Mouse (Mus musculus) layer of hippocampus, postnatal 25 days (tissue): ENCODE measurements around the gene Cd80. TPM values are rescaled to one million over a fixed set of nuclear protein-coding genes. Genes with fewer than 3 reads are reported as not detected.
"Not testable (repeated sequence)": the region's sequence is repeated elsewhere in the genome, so short reads cannot be mapped to it uniquely, and the experiment has no call there.

Experiments
- DNase-seq, 2 experiments: peaks; one replicate each; pipeline ENCODE4 v3.0.0; 2022; ENCODE audit warnings: mixed read lengths in 2 of 2, low spot score in 1 of 2; ENCODE audit errors: extremely low spot score in 1 of 2
- total RNA-seq, 2 experiments: library from RNA; stranded (reverse); gene quantifications; 2 replicates each; pipeline ENCODE4 v1.2.3; 2021

Gene Cd80
- total RNA-seq, 2 experiments from 2014 or later: 0.27 TPM; not detected in 1

DNA sequence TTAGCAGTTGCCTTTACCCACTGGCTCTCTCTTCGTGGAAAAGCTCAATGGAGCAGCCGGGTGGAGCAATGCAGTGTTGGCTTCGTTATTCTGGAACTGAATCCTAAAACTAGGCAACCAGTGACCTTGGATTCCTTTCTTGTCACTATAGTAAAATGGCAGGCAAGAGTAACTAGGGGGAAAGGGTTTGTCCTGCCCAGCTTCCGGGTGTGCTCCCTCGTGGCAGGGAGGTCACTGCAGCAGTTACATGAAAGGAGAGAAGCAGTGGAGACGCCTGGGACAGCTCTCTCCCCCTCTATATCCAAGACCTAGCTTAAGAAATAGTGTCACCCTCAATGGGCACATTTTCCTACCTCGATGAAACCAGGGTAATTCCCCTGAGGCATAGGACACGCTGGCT, 14.1 kb downstream of the Cd80 start:
- no peak for DNase-seq

DNA sequence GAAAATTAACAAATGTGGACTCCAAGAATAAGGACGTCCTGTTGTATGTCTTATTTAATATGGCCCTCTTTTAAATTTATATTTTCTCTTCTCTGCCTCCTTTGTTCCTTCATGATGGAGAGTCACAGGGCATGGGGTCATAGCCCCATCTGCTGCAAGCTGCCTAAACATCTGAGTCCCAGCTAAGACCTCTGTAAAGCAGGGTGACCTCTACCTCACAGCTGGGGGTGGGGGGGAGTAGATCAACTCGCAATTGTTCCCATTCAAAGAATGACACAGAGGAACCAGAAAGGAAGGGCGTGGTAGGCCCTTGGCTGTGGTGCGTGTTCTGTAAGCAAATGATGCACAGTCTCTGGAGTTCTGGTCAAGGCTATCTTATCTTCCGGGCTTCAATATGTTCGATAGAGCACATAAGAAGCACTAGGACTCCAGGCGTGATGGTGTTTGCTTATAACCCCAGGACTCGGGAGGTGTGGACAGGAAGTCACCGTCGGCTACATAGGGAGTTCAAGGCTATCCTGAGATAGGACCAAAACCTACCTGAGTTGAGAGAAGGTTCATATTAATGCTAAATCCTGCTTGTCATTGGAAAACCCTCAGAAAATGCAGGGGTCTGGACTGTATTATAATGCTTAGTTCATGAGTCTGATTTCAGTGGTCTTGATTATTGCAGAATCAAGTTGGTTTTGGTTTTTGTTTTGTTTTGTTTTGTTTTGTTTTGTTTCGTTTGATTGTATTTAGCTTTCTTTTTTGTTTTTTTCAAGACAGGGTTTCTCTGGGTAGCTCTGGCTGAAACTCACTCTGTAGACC, 16.5 kb downstream of the Cd80 start:
- DNase-seq: no peak

DNA sequence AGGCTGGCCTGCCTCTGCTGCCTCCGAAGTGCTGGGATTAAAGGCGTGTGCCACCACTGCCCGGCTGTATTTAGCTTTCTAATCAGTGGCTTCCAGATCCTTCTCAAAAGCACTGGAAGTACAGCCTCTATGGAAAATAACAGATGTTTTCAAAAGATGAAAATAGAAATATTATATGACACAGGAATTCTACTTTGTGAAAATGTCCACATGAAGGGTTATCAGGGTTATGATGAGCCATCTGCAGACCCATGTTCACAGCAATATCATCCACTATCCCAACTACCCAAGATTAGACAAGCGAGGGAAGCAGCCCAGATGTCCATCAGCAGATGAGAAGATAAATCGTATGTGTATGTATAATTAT, 17.1 kb downstream of the Cd80 start:
- no peak for DNase-seq

DNA sequence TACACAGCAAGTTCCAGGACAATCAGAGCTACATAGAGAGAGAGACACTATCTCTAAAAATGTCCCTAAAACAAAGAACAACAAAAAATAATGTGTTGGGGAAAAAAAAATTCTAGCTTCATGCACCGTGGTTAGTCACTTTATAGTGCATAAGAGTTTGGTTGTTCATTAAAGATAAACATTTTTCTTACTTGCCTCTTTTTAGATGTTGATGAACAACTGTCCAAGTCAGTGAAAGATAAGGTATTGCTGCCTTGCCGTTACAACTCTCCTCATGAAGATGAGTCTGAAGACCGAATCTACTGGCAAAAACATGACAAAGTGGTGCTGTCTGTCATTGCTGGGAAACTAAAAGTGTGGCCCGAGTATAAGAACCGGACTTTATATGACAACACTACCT, 18.3 kb downstream of the Cd80 start:
- DNase-seq: no peak

DNA sequence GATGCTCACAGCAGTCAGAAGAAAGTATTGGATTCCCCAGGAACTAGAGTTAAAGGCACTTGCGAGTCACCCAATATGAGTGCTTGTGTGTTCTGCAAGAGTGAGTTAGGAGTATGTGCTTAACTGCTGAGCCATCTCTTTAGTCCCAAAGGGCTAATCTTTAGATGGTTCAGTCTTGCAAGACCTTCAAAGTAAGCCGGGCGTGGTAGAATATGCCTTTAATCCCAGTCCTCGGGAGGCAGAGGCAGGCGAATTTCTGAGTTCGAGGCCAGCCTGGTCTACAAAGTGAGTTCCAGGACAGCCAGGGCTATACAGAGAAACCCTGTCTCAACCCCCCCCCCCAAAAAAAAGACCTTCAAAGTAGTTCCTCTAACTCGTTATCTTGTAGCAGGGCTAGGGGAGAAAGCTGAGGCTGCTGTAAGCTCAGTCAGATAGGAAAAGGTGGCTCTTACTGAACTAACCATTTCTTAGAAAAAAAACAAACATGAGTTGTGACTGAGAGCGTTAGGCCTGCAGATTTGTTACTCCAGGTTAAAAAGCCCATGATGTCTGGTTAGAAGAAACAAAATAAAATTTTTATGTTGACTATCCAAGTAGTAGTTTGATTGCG, 19.4 kb downstream of the Cd80 start:
- no peak for DNase-seq

DNA sequence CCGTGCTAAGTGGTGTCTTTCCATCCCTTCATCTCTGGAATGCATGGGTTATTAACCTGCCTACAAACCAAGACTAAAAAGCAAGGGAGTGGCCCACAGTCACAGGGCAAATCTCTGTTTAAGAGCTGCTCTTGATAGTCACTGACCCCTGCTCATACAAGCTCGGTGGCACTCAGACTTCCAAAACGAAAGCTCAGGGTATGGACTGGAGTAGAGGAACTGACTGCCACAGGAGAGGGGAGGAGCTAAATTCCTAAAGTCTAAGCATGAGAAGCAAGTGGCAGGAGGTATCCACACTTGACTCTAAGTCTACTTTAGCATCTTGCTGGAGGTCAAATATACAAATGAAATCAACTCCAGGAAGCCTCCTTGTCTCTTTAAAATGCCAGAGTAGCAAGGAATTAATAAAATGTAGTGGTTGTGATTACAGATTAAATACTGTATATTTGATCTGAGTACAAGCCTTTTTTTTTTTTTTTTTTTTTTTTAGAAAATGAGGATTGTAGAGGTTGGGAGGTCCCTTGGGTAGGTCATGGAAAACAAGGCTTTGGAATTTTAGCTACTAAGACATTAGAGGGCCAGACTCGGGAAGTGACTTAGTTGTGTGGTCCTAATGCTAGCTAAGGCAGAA, 20.4 kb downstream of the Cd80 start:
- no peak for DNase-seq

DNA sequence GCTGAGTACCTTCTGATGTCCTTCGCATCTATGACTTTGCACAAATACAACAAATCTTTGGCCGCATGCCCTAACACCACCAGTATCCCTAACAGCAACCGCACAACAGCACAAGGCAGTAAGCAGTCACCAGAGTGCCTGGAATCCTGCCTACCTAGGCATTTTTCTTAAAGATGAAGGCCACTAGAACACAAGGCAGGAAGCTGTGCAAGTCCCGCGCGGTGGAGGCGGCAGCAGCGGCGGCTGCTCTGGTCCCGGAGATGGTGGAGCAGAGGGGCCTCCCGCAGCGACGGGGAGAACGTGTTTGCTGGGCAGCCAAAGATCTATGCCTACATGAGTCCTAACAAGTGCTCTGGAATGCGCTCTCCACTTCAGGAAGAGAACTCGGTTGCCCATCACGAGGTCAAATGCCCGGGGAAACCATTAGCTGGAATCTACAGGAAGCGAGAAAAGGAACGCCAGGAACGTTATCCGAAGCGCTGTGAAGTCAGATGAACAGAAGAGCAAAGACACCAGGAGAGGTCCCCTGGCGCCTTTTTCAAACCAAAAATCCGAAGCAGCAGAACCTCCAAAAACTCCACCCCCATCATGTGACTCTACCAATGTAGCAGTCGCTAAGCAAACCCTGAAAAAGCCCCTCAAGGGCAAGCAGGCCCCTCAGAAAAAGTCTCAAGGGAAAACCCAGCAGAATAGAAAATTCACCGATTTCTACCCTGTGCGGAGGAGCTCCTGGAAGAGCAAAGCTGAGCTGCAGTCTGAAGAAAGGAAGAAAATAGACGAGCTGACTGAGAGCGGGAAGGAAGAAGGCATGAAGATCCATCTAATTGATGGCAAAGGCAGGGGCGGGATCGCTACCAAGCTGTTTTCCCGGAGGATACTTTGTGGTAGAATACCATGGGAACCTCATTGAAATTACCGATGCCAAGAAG, 21.2 kb downstream of the Cd80 start:
- DNase-seq: peak in 1 of 2 experiments; percentile 9

DNA sequence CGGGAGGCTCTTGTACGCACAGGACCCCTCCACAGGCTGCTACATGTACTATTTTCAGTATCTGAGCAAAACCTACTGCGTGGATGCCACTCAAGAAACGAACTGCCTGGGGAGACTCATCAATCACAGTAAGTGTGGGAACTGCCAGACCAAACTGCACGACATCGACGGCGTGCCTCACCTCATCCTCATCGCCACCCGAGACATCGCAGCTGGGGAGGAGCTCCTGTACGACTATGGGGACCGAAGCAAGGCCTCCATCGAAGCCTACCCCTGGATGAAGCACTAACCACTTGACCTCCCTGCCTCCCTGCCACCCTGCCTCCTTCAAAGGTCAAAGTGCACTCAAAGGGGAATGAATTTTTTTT, 21.9 kb downstream of the Cd80 start:
- DNase-seq: not testable (repeated sequence)

DNA sequence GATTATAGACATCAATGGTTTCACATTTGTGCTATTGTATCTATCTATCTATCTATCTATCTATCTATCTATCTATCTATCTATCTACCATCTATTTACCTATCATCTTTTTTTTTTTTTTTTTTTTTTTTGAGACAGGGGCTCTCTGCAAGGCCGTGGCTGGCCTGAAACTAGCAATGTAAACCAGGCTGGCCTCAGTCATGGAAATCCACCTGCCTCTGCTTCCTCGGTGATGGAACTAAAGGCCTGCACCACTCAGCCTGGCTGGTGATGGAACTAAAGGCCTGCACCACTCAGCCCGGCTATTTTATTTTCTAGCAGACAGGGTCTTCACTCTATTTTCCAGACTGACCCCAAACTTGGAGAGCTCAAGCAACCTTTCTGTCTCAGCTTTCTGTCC, 22.9 kb downstream of the Cd80 start:
- no peak for DNase-seq

DNA sequence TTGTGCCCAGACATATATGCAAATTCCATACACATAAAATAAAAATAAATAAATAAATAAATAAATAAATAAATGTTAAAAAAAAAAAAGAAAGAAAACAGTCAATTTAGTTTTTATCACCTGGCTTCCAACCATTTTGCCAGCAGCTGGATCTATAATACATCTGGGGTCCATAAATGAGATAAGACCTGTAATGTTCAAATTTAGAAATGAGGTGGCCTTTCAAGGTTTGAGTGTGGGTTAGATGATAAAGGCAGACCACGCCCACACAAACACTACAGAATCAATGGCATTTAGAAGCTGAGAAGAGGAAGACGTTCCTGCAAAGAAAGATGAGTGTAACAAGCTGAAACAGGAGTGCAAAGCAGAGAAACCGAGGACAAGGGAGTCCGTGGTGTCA, 26.0 kb downstream of the Cd80 start:
- DNase-seq: no peak

DNA sequence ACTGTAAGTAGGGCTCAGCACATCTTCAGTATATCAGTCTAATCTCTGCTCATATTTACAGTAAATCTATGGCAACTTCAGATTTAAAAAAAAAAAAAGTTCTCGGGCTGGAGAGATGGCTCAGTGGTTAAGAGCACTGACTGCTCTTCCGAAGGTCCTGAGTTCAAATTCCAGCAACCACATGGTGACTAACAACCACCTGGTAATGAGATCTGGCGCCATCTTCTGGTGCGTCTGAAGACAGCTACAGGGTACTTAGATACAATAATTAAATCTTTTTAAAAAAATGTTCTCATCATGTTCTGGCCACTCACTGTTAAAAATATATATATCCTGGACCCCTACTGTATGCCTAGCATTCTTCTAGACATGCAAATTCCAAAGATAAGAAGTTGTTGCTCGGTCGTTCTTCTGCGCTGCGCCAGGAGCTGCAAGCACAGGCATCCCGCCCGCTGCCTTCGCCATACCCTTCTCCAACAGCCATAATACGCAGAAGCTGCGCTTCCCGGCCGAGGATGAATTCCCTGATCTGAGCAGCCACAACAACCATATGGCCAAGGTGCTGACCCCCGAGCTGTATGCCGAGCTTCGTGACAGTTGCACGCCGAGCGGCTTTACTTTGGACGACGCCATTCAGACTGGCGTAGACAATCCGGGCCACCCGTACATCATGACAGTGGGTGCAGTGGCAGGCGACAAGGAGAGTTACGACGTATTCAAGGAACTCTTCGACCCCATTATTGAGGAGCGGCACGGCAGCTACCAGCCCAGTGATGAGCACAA, 27.6 kb downstream of the Cd80 start:
- peak in 1 of 2 experiments; percentile 47 for DNase-seq

DNA sequence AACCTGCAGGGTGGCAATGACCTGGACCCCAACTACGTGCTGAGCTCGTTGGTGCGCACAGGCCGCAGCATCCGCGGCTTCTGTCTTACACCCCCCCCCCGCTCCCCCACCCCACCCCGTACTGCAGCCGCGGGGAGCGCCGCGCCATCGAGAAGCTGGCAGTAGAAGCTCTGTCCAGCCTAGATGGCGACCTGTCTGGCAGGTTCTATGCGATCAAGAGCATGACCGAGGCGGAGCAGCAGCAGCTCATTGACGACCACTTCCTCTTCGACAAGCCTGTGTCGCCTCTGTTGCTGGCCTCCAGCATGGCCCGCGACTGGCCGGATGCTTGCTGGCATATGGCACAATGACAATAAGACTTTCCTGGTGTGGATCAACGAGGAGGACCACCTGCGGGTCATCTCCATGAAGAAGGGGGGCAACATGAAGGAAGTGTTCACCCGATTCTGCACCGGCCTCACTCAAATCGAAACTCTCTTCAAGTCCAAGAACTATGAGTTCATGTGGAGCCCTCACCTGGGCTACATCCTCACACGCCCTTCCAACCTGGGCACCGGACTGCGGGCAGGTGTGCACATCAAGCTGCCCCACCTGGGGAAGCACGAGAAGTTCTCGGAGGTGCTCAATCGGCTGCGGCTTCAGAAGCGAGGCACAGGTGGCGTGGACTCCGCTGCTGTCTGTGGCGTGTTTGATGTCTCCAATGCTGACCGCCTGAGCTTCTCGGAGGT, 28.4 kb downstream of the Cd80 start:
- no peak for DNase-seq

DNA sequence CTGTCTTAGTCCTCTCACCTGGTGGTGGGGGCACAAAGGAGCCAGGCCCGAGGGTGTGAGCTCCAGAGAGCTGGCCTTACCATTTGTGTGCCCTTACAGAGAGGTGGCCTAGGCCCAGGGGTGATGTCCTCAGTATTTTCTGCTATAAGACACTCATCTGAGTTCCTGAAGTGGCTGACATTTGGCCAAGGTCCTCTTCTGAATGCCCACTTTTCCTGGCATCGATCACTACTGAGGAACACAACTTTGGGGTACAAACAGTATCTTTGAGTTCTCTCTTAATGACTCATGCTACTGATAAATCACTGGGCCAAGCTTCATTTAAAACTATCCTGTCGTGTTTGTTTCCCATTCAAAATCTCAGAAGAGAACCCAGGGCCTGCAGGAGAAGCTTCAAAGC, 37.2 kb downstream of the Cd80 start:
- no peak for DNase-seq

DNA sequence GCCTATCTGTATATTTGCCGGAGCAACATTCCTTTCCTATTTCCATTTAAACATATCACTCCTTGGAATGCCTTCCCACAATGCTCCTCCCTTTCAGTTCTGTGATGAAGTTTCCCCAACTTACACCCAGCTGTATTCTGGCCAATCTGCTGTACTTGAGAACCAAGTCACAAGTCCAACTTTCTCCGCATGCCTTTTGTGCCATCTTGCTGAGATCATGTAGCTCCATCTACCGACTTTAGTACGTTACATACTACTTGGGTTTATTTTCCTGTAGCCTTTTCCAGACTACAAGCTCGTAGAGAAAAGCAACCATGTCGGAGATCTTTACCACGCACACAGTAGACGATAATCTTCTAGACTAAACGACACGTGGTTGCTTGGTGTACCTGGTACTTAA, 38.5 kb downstream of the Cd80 start:
- no peak for DNase-seq

DNA sequence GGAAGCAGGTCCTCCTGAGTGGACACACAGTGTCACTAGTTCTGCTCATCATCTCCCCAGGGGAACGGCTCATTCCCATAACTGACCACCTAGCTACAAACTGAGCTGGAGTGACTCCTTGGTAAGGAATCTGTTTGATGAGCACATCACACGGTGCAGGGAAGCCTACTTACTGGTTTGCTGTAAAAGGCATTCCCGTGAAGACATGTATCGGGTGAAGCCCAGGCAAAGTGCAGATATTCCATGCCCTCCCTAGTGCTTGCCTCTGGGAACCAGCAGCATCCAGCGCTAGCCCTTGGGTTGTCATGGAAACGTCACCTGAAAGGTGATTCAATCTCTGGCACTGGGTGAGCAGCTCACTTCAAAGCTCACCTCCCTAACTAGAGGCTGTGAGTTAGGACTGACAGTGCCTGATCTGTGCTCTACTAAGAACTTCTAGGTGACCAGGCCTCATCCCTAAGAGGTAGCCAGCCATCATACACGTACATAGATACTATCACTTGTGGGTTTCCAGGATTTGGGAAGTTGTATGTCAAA, 41.3 kb downstream of the Cd80 start:
- no peak for DNase-seq

DNA sequence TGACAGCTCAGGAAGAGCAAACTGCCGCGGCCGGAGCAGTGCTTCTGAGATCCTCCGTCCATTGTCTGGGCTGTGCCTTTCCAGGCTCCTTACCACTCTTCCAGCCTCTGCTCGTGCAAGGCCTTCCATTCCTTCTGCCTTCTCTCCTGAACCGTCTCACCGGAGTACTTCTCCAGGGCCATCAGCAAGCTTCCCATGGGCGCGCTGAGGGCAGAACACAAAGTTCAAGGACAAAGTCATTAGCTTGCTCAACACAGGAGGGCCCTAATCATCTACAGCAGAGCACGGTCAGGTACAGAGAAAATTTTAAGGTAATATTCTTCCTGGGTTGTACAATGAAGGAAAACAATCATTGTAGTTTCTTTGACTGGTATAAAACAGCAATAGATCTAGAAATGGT, 47.1 kb downstream of the Cd80 start:
- no peak for DNase-seq

DNA sequence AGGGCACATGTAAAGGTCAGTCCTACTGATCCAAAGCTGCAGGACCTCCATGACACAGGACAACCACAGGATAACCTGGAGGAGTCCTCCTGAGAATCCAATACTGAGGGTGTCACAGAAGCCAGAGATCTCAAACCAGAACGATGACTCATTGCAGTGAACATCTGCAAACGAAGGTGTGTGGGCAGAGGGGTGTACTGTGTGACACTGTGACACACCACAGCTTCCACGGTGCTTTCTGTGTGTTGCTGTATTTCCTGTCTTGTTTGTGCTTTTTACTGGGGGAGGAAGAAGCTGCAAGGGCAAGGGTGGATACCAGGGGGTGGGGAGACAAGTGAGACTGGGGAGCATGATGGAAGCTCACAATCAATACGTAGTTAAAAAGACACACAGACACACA, 48.2 kb downstream of the Cd80 start:
- DNase-seq: no peak

DNA sequence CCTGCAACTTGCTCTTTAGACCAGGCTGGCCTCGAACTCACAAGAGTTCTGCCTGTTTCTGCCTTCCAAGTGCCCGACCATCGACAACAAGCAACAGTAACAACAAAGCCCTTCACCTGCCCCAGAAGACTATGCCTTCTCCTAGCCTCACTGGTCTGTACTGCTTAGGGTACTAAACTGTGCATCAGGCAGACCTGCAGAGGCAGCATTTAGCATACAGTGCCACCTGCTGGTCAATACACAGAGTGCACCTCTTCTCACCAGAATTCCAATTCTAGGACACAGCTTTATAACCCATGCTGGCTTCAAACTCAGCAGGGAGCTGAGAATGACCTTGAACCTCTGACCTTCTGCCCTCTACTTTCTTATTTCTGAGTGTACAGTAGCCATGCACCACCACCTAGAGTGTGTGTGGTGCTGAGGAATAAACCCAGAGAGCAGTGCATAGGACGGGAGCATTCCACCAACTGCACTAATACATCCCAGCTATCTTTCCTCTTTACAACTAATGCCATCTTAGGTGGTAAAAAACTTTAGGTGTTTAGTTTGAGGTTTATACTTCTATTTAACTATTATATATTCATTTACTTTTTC, 50.8 kb downstream of the Cd80 start:
- peak; percentile 42 to 58 for DNase-seq

DNA sequence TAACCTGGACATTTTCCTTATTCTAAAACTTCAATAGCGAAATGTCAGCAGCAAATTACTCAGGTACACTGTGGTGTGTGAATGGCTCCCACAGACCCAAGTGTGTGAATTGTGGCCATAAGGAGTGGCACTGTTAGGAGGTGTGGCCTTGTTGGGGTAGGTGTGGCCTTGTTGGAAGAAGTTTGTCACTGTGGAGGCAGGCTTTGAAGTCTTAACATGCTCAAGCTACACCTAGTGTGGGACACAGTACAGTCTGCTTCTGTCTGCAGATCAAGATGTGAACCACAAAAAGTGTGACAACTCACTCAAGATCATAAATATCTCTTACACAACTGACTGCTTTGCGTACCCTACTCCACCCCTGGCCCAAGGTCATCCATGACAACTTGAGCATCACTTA, 55.5 kb downstream of the Cd80 start:
- DNase-seq: no peak
